Mouse (Mus musculus) heart, postnatal 36 days (tissue): ENCODE measurements around the gene Clps. TPM values are rescaled to one million over a fixed set of nuclear protein-coding genes. Genes with fewer than 3 reads are reported as not detected.
A peak's percentile ranks its signal among the peaks of the same experiment; 100 is the strongest.
"Not testable (repeated sequence)": the region's sequence is repeated elsewhere in the genome, so short reads cannot be mapped to it uniquely, and the experiment has no call there.

Source experiments
- DNase-seq, 2 experiments: peaks; one replicate each; pipeline ENCODE4 v3.0.0; 2021 to 2022
- intact Hi-C: fragments of 180-260 bp; cut with DNase I; formaldehyde crosslinking; loops from one replicate; pipeline ENCODE4 v1.15.1; 2025
- total RNA-seq, 2 experiments: library from RNA; stranded (reverse); gene quantifications; 2 replicates each; pipeline ENCODE4 v1.2.3; 2021

The Clps gene
- total RNA-seq, 2 experiments from 2014 or later, result not detected

DNA sequence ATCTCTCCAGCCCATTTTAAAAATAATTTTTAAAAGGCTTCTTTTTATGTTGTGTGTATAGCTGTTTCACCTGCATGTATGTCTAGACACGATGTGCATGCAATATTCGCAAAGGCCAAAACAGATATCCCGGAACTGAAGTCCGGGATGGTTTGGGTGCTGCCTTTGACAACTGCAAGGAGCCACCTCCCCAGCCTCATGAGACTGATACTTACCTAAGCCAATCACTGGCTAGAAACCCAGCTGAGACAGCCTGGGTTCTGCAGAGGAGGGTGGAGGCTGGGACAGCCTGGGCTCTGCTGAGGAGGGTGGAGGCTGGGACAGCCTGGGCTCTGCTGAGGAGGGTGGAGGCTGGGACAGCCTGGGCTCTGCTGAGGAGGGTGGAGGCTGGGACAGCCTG is 6.5 kb downstream of the Clps start:
- DNase-seq, intact Hi-C loops: not testable (repeated sequence)

DNA sequence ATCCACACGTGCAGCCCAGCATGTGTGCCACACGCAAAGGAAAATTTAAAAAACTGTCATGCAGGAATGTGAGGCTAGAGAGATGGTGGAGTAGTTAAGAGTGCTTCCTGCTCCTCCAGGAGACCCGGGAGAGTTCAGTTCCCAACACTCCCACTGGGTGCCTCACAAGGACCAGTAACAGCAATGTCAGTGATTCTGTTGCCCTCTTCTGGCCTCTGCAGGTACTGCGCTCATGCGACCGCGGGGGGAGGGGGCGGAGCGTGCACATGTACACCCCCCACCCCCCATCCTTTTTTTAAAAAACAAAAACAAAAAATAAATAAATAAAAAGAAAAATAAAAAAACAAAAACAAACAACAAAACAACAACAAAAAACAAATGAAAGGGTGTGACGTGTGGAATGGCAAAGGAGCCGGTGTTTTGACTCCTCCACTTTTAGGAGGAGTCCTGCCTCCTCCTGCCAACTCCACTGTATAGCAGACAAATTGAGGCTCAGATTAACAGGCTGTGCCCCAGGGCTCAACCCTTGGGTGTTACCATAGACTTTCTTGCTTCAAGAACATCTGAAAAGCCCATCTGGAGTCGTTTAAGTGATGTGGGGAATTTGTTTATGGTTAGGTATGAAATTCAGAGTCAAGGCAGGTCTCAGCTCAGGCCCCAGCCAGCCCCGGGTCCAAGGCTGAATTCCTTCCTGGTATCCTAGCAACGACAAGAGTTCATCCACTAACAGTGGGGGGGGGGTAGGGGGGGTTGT is 7.3 kb downstream of the Clps start:
- DNase-seq, result peak; percentile 72 to 75
- intact Hi-C loops, result no loop called here

DNA sequence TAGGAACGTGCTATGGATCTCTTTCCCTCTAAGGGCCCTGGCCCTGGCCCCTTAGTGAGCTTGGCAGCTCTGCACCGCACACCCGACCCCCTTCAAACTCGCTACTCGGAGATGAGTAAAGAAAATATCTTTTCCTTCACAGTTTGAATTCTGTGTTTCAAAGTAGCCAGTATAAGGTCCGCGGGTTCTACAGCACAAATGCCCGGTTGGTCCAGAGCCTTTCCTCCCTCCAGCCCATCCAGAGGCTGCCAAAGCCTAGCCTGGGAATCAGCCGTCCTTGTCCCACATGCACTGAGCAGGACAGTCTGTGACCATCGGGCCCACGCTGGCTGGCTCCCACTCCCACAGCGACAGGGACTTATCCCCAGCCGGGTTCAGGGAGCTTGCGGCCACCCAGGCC is 11.5 kb downstream of the Clps start, which contains the start of gene Clpsl2:
Gene Clpsl2 (plus strand): TSS at position 301 of the 400 bp plus-strand sequence.
- intact Hi-C loops, result loop anchor here (5.0 kb wide), 1 partner anchor 98 kb away; no protein-coding TSS in a partner anchor
- no peak for DNase-seq

- no peak for DNase-seq
- intact Hi-C loops, result loop anchor here (5.0 kb wide), 1 partner anchor 99 kb away; no protein-coding TSS in a partner anchor
Measured at GRCm38 (mm10) chr17:28548550-28548949, 12.0 kb downstream of the Clps start.

DNA sequence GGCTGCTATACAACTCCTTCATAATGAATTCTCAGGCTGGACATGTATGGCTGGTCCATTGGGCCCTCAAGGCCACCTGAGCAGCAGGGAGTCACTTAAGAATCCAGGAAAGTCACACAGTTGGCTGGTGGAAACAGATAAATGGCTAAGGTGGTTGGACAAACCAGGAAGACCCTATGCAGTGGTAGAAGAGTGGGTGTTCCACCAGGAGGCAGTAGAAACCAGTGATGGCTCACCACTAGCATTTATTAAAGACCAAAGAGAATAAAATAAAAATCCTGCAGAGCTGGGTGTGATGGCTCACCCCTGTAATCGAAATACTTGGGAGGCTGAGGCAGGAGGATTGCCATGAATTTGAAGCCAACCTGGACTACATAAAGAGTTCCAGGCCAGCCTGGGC is 13.6 kb downstream of the Clps start:
- intact Hi-C loops, result loop anchor here (5.0 kb wide), 1 partner anchor 100 kb away; no protein-coding TSS in a partner anchor
- DNase-seq, result peak in 1 of 2 experiments; percentile 7

GRCm38 (mm10) chr17:28537881-28538280 is 22.7 kb downstream of the Clps start:
- no peak for DNase-seq
- intact Hi-C loops, result no loop called here

DNA sequence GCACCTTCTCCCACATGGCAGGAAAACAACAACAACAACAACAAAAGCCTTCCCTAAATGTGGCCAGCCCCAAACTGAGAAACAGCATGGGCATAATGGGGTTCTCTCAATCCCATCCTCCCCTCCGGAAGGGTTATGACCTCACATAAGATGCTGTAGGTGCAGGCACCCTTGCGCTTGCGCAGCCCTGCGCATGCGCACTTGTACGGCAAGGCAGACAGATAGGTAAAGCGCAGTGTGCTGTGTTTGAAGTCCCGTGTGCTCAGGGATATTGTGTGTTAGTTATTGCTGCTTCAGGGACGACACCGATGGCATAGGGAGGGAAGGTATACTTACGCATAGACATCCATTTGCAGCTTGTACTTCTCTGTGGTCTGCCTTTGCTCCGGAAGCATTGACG is 27.2 kb downstream of the Clps start:
- DNase-seq, result no peak

GRCm38 (mm10) chr17:28532557-28532956 is 28.0 kb downstream of the Clps start:
- intact Hi-C loops, result no loop called here
- DNase-seq, result no peak

More for the DNA sequence above, 27.2 kb downstream of the Clps start:
- intact Hi-C loops, result no loop called here

DNA sequence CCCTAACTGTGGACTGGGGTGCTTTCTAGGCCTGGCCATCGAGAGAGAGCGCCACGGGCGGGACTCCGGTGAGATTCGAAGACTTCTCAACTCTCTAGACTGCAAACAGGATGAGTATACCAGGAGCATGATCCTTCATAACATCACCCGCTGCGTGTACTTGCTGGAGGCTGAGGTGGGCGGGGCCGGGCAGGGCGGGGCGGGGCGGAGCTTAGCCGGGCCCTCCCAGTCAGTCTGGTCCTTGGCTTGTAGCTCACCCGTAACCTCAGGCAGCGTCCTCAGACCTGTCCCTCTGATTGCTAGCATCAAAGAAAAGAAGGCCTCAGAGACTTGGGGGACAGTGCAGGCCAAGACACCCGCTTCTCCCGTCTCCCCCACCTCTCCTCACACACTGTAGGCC is 28.6 kb downstream of the Clps start:
- no peak for DNase-seq
- intact Hi-C loops, result no loop called here

- no peak for DNase-seq
- intact Hi-C loops, result no loop called here
Measured at GRCm38 (mm10) chr17:28530506-28530905, 30.1 kb downstream of the Clps start, which contains the start of gene Armc12. TSS of gene Armc12 (plus strand) at chr17:28530806.

DNA sequence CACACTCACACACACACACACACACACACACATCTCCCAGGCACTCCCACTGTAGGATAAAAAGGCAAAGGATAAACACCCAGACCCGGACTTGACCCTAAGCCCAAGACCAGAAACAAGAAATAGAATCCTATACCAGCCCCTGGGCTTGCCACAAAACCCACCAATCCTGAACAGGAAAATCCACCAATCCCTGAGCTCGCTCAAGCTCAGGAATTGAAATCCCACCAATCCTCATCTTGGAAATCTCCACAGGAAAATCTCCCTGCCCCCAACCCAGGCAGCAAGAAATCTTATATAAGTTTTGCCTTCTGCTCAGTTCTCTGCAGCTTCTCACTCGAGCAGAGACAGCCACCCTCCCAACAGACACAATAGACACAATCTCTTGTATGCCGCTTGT is 31.4 kb downstream of the Clps start:
- no peak for DNase-seq
- intact Hi-C loops, result loop anchor here (2.0 to 10.0 kb wide), 2 partner anchors 70 to 304 kb away; no protein-coding TSS in a partner anchor

DNA sequence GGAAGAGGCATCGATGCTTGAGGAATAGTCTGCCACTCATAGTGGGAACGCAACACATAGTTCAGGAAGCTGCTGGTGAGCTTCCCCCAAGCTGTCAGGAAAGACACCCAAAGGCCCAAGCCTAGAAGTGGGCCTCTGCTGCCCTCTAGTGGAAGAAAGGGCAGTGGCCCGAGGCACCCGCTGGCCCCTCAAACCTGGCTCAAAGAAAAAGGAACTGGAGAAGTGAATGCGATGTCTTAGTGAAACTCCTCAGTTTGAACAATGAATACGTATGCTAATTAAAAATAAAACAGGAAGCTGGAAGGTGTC is 32.6 kb downstream of the Clps start:
- peak; percentile 91 to 92 for DNase-seq
- intact Hi-C loops, result loop anchor here (1.0 to 10.0 kb wide), 4 partner anchors 69 to 303 kb away; no protein-coding TSS in a partner anchor

GRCm38 (mm10) chr17:28527184-28528042 is 33.2 kb downstream of the Clps start:
- no peak for DNase-seq
- intact Hi-C loops, result loop anchor here (1.0 to 10.0 kb wide), 4 partner anchors 69 to 303 kb away; no protein-coding TSS in a partner anchor

- DNase-seq, result no peak
- intact Hi-C loops, result loop anchor here (2.0 to 10.0 kb wide), 2 partner anchors 40 to 300 kb away; no protein-coding TSS in a partner anchor
Measured at GRCm38 (mm10) chr17:28524831-28525430, 35.6 kb downstream of the Clps start.

- peak in 1 of 2 experiments; percentile 55 for DNase-seq
- intact Hi-C loops, result loop anchor here (2.0 to 10.0 kb wide), 2 partner anchors 39 to 299 kb away; no protein-coding TSS in a partner anchor
Measured at GRCm38 (mm10) chr17:28524009-28524695, 36.4 kb downstream of the Clps start.

DNA sequence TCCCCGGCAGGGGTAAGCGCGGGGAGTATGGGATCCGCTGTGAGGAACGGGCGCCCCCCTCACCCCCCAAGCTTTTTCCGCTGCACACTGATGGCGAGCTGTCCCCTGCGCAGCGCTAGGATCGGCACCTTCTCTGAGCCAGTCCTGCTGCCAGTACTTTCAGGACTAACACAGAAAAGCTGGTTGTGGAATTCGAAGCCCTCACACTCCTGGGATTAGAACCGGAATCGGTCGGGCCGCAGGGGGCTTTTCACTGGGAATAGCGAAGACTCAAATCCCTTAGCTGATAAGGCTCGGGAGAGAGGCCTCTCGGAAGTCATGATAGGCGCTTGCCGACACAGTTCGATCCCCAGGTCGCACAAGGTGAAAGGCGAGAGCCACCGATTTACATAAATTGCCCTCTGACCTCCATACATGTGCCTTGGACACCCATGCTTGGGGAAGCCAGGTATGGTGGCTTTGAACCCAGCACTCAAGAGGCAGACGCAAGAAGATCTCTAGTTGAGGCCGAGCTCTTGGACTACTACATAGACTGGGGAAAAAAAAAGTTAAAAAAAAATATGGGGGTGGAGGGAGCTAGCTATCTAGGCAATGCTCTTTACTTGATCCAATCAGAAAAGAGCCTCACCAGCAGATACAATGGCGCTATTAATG is 37.1 kb downstream of the Clps start:
- DNase-seq, result no peak
- intact Hi-C loops, result loop anchor here (2.0 to 10.0 kb wide), 2 partner anchors 39 to 299 kb away; no protein-coding TSS in a partner anchor

DNA sequence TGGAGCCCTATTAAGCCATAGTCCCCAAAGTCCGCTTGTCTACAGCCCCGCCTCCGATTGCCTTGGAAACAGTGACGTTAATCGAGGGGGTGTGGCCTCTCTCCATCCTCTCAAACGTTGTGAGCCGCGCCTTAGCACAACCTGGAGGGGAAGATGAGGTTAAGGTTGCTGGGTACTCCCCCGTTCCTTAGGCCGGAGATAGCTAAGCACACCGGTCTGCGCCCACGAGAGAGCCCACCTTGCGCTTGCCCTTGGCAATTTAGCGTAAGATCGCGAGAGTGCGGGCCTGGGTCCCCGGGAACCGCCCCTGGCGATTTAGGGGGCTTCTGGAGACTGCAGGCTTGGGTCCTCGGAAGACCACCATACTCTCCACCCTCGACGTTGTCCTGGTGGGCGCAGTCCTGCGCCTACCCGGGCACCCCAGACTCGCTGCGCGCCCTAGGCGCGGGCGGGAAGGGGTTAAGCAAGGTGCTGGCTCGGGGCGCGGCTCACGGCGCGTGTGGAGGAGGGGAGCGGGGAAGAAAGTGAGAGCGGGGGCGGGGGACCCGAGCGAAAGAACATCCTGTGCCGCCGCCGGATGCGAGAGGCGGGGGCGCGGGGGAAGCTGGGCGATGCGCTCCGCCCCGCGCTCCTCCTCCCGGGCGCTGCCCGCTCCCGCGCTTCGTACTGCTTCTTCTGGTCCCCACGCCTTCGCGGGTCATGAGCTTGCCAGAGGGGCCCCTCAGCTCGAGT is 37.8 kb downstream of the Clps start:
- intact Hi-C loops, result loop anchor here (10.0 kb wide), 1 partner anchor 298 kb away; no protein-coding TSS in a partner anchor
- peak; percentile 97 to 98 for DNase-seq

GRCm38 (mm10) chr17:28521920-28522319 is 38.6 kb downstream of the Clps start:
- DNase-seq, result no peak
- intact Hi-C loops, result loop anchor here (10.0 kb wide), 1 partner anchor 297 kb away; no protein-coding TSS in a partner anchor
